Mouse (Mus musculus): ENCODE measurements around the gene Hip1r.

- TF ChIP-seq CTCF (IDR thresholded peaks at IDR 0.05; ENCODE audit: low read depth) (no peak), EP300 (IDR thresholded peaks at IDR 0.05; ENCODE audit: low read depth) (no peak)
Observed at GRCm38 (mm10) chr5:124025587-124026441, 52.4 kb downstream of the Hip1r start.
